Mouse (Mus musculus): ENCODE results near the gene Patl1. TPM values are rescaled to one million over a fixed set of nuclear protein-coding genes. Genes with fewer than 3 reads are reported as not detected.

The Patl1 gene
- total and polyA plus RNA-seq, 3 experiments, result 8.5 to 40.8 (median 12.0) TPM

- no peak overlapping the region for H3K4me2 ChIP-seq (ENCODE audit: insufficient read depth, low read depth, poor library complexity, severe bottlenecking)
- peaks cover 0 to 18% of the 10 kb centered on the region in 2 experiments; a peak in 2 of 4 replicates for H3K4me1 ChIP-seq (ENCODE audit: control insufficient read depth in 1 of 2, insufficient read depth in 2 of 2)
- no peaks in the 10 kb centered on the region for H3K27me3 ChIP-seq (replicated peaks)
- no peaks in the 10 kb centered on the region for H3K9me3 ChIP-seq (replicated peaks; ENCODE audit: low read length)
- H3K27ac ChIP-seq (ENCODE audit: insufficient read depth, low read depth), result no peak overlapping the region
- DNase-seq (ENCODE audit: extremely low read depth), result no peak
- H3K4me3 ChIP-seq (replicated peaks in 1 of 3; ENCODE audit: low read depth in 2 of 3, low read length in 2 of 3, poor library complexity in 1 of 3), result no peak overlapping the region
- dilution Hi-C loops (cut with MboI; ENCODE audit: extremely low pct_ligation_motif_present, extremely low pct_unique_long_range_greater_than_20kb, low sequenced_read_pairs) (no loop called here), in situ Hi-C loops (cut with MboI; ENCODE audit: low pct_ligation_motif_present, low pct_unique_long_range_greater_than_20kb, low sequenced_read_pairs) (no loop called here)
- H3K79me2 ChIP-seq (replicated peaks; ENCODE audit: control insufficient read depth, extremely low read depth, insufficient read depth, poor library complexity, severe bottlenecking), result no peaks in the 10 kb centered on the region
- TF ChIP-seq TBP (conservative IDR thresholded peaks at IDR 0.05; ENCODE audit: low read depth, low read length) (0 out of 2 replicates have a peak, but pooled peaks have one; percentile 41), MXI1 (IDR thresholded peaks at IDR 0.05; ENCODE audit: low read depth, low read length) (no peak)
- no peak overlapping the region for H3K9ac ChIP-seq (ENCODE audit: insufficient read depth, low read depth)
- peaks cover 61 to 80% of the 10 kb centered on the region in 2 experiments for H3K36me3 ChIP-seq (replicated peaks in 1 of 2; ENCODE audit: control insufficient read depth in 1 of 2, insufficient read depth in 1 of 2, low read length in 1 of 2)
Observed at GRCm38 (mm10) chr19:11987841-11988240, 75.6 kb downstream of the Patl1 start.

GRCm38 (mm10) chr19:11989334-11989733, 77.1 kb downstream of the Patl1 start:
- in situ Hi-C loops (cut with MboI; ENCODE audit: low pct_ligation_motif_present, low pct_unique_long_range_greater_than_20kb, low sequenced_read_pairs), result no loop called here
- TF ChIP-seq ELF1 (IDR thresholded peaks at IDR 0.05; ENCODE audit: low read depth, low read length) (peak; percentile 44; the same call in 1 of the 2 replicates), MYC (IDR thresholded peaks at IDR 0.05; ENCODE audit: low read depth, low read length) (peak; percentile 58; the same call in 1 of the 2 replicates), EP300 (IDR thresholded peaks at IDR 0.05; ENCODE audit: low read length) (peak; percentile 90), MXI1 (IDR thresholded peaks at IDR 0.05; ENCODE audit: low read depth, low read length) (no peak), BHLHE40 (IDR thresholded peaks at IDR 0.05; ENCODE audit: low read depth, low read length) (0 out of 2 replicates have a peak, but pooled peaks have one; percentile 31), IRF4 (IDR thresholded peaks at IDR 0.05; ENCODE audit: low read depth, low read length) (peak; percentile 87)
- DNase-seq (ENCODE audit: extremely low read depth), result peak; percentile 70
- dilution Hi-C loops (cut with MboI; ENCODE audit: extremely low pct_ligation_motif_present, extremely low pct_unique_long_range_greater_than_20kb, low sequenced_read_pairs), result no loop called here
- Histone ChIP-seq H3K9me3 (replicated peaks; ENCODE audit: low read length) (no peaks in the 10 kb centered on the region), H3K4me1 (ENCODE audit: control insufficient read depth in 1 of 2, insufficient read depth in 2 of 2) (peaks cover 0 to 18% of the 10 kb centered on the region in 2 experiments; a peak in 2 of 4 replicates), H3K36me3 (replicated peaks in 1 of 2; ENCODE audit: control insufficient read depth in 1 of 2, insufficient read depth in 1 of 2, low read length in 1 of 2) (peaks cover 55 to 78% of the 10 kb centered on the region in 2 experiments), H3K9ac (ENCODE audit: insufficient read depth, low read depth) (no peak overlapping the region), H3K4me2 (ENCODE audit: insufficient read depth, low read depth, poor library complexity, severe bottlenecking) (no peak overlapping the region), H3K27me3 (replicated peaks) (no peaks in the 10 kb centered on the region), H3K4me3 (replicated peaks in 1 of 3; ENCODE audit: low read depth in 2 of 3, low read length in 2 of 3, poor library complexity in 1 of 3) (no peak overlapping the region), H3K27ac (ENCODE audit: insufficient read depth, low read depth) (no peak overlapping the region), H3K79me2 (replicated peaks; ENCODE audit: control insufficient read depth, extremely low read depth, insufficient read depth, poor library complexity, severe bottlenecking) (no peaks in the 10 kb centered on the region)

- H3K27ac ChIP-seq (ENCODE audit: insufficient read depth, low read depth), result no peak overlapping the region
- H3K9ac ChIP-seq (ENCODE audit: insufficient read depth, low read depth), result no peak overlapping the region
- dilution Hi-C loops (cut with MboI; ENCODE audit: extremely low pct_ligation_motif_present, extremely low pct_unique_long_range_greater_than_20kb, low sequenced_read_pairs) (no loop called here), in situ Hi-C loops (cut with MboI; ENCODE audit: low pct_ligation_motif_present, low pct_unique_long_range_greater_than_20kb, low sequenced_read_pairs) (no loop called here)
- H3K79me2 ChIP-seq (replicated peaks; ENCODE audit: control insufficient read depth, extremely low read depth, insufficient read depth, poor library complexity, severe bottlenecking), result no peaks in the 10 kb centered on the region
- no peaks in the 10 kb centered on the region for H3K27me3 ChIP-seq (replicated peaks)
- no peak for TF ChIP-seq SMC3 (IDR thresholded peaks at IDR 0.05; ENCODE audit: low read depth, low read length)
- no peak for TF ChIP-seq E2F4 (IDR thresholded peaks at IDR 0.05; ENCODE audit: insufficient replicate concordance, low read depth, low read length)
- TF ChIP-seq ZNF384 (IDR thresholded peaks at IDR 0.05; ENCODE audit: low read depth, low read length), result no peak
- no peak for TF ChIP-seq MEF2A (IDR thresholded peaks at IDR 0.05; ENCODE audit: borderline replicate concordance, low read depth, low read length)
- no peak for TF ChIP-seq MYC (IDR thresholded peaks at IDR 0.05; ENCODE audit: low read depth, low read length)
- no peak for TF ChIP-seq BHLHE40 (IDR thresholded peaks at IDR 0.05; ENCODE audit: low read depth, low read length)
- no peak for TF ChIP-seq PAX5 (IDR thresholded peaks at IDR 0.05; ENCODE audit: low read length)
- peaks cover 0 to 18% of the 10 kb centered on the region in 2 experiments; a peak in 2 of 4 replicates for H3K4me1 ChIP-seq (ENCODE audit: control insufficient read depth in 1 of 2, insufficient read depth in 2 of 2)
- no peak for DNase-seq (ENCODE audit: extremely low read depth)
- peaks cover 55 to 71% of the 10 kb centered on the region in 2 experiments for H3K36me3 ChIP-seq (replicated peaks in 1 of 2; ENCODE audit: control insufficient read depth in 1 of 2, insufficient read depth in 1 of 2, low read length in 1 of 2)
- no peak overlapping the region for H3K4me3 ChIP-seq (replicated peaks in 1 of 3; ENCODE audit: low read depth in 2 of 3, low read length in 2 of 3, poor library complexity in 1 of 3)
- no peak overlapping the region for H3K4me2 ChIP-seq (ENCODE audit: insufficient read depth, low read depth, poor library complexity, severe bottlenecking)
- H3K9me3 ChIP-seq (replicated peaks; ENCODE audit: low read length), result no peaks in the 10 kb centered on the region
Observed at GRCm38 (mm10) chr19:11992034-11992433, 79.8 kb downstream of the Patl1 start.

All from CH12.LX (cell line).